13 mouse cellular contexts compared by ENCODE assay signal in the genomic region with DNA sequence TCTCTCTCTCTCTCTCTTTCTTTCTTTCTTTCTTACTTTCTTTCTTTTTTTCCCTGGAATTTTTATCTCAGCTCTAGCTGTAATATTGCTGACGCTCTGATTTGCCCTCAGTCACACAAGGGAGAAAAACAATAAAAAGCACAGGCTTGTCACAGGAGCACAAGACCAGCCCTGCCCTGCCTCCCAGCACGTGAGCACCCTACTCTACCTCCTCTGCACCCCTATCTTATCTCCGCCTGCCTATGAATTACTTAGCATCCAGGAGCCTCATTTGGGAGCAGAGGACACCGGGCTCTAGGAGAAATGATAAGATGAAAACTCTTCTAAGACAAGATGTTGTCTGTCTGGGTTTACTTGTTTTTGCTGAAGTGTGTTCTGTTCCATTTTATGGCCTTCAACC.
"Had no signal": no experiment of that assay in that cellular context is flagged by ENCODE, and none has a peak within 500 bp of the region (broad histone marks: within the 10 kb centered on the region; RNA-seq: fewer than 3 reads in every experiment).

No protein-coding gene starts in this region.

- H3K36me3 ChIP-seq: limb, embryonic 15.5 days; midbrain, embryonic 15.5 days; neural tube, embryonic 12.5 days had no signal

- DNase-seq: kidney, adult 8-10 months; kidney, postnatal 25 days; layer of hippocampus, adult 9-11 months; layer of hippocampus, postnatal 36 days; lung, embryonic 14.5 days; lung, postnatal 10 days; lung, postnatal 4 days; thymus, postnatal 36 days had no signal

- ATAC-seq: midbrain, embryonic 15.5 days had no signal

- H3K4me3 ChIP-seq: limb, embryonic 15.5 days; midbrain, embryonic 15.5 days; neural tube, embryonic 12.5 days had no signal

- H3K4me1 ChIP-seq: midbrain, embryonic 15.5 days; neural tube, embryonic 12.5 days had no signal

- H3K4me2 ChIP-seq: limb, embryonic 15.5 days; lung, embryonic 14.5 days; midbrain, embryonic 11.5 days; midbrain, embryonic 15.5 days; neural tube, embryonic 12.5 days had no signal

- H3K27ac ChIP-seq: limb, embryonic 15.5 days; midbrain, embryonic 15.5 days; neural tube, embryonic 12.5 days; stomach, postnatal 0 days had no signal

- H3K9ac ChIP-seq: limb, embryonic 15.5 days; lung, embryonic 14.5 days; midbrain, embryonic 15.5 days; neural tube, embryonic 12.5 days had no signal

- H3K27me3 ChIP-seq: limb, embryonic 15.5 days; midbrain, embryonic 15.5 days; neural tube, embryonic 12.5 days had no signal

- H3K9me3 ChIP-seq: limb, embryonic 15.5 days; midbrain, embryonic 15.5 days; neural tube, embryonic 12.5 days had no signal
